Mouse (Mus musculus): Measurements from ENCODE around the gene Alox15. TPM values are rescaled to one million over a fixed set of nuclear protein-coding genes. Genes with fewer than 3 reads are reported as not detected.
"Not testable (repeated sequence)": the region's sequence is repeated elsewhere in the genome, so short reads cannot be mapped to it uniquely, and the experiment has no call there.

Gene Alox15
- polyA plus RNA-seq, 2 experiments: 0.66 to 1.3 TPM

DNA sequence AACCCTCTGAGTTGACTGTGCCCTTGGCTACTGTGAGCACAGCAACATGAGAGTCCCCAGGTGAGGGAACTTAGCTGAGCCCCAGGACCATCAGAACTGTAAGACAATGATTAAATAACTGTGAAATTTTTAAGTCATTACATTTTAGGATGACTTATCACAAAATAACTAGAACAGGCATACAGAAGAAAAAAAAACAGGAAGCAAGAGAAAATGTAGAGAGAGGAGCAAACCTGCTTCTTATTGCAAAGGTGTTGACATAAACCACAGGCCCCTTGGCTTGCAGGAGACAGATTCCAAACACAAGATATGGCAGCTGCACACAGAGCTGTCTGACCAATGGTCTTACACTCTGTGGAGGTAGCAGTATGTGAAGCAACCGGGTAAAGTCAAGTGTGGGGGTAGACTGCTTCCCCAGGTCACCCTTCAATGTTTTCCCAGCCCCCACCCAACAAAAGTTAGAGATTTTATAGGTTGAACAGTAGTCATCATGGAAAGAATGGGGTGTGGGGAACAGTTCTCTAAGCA is 28.7 kb upstream of the Alox15 start:
- no peak overlapping the region for H3K4me3 ChIP-seq (ENCODE audit: insufficient read depth in 1 of 2, low read depth in 2 of 2, low read length in 2 of 2)
- no peaks in the 10 kb centered on the region; a peak in 1 of 4 replicates for H3K4me1 ChIP-seq (replicated peaks; ENCODE audit: control insufficient read depth in 2 of 2, insufficient read depth in 2 of 2, low read length in 1 of 2)
- no peak for DNase-seq (ENCODE audit: low read depth in 3 of 3, low spot score in 3 of 3)
- H3K9me3 ChIP-seq (ENCODE audit: control insufficient read depth, low read length): no peaks in the 10 kb centered on the region
- no peak overlapping the region for H3K9ac ChIP-seq (replicated peaks)
- no peaks in the 10 kb centered on the region; the same call in 1 of the 2 replicates for H3K27me3 ChIP-seq (ENCODE audit: control insufficient read depth, insufficient read depth, low read length)
- TF ChIP-seq CTCF (IDR thresholded peaks at IDR 0.05; ENCODE audit: low read depth) (no peak), EP300 (IDR thresholded peaks at IDR 0.05; ENCODE audit: low read depth) (no peak)
- ATAC-seq (ENCODE audit: insufficient read depth): no peak
- WGBS (ENCODE audit: insufficient replicate concordance): 55% methylated on average over 1 of the region's 1 CpGs
- H3K36me3 ChIP-seq (replicated peaks; ENCODE audit: control insufficient read depth, insufficient read depth, low read depth): no peaks in the 10 kb centered on the region
- no peak overlapping the region for H3K4me2 ChIP-seq (ENCODE audit: low read depth)
- H3K27ac ChIP-seq: no peak overlapping the region

DNA sequence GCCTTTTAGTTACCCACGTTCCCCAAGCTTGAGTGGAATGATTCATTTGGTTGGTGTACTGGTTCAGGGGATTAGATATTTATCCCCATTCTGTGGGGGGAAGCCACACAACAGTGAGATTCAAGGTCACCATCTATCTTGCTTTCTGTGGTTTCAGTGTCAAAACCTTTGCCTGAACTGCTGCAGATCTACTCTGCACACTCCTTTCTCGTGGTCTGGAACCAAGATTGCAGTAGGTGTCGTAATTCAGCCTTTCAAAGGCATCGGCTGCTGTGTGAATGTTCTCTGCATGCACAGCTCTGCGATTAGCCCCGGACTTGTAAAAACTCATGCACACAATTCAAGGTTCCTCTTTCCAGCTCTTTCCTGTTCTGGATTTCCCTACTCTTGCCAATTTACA is 24.2 kb upstream of the Alox15 start:
- Histone ChIP-seq H3K27ac (no peak overlapping the region), H3K9me3 (ENCODE audit: control insufficient read depth, low read length) (no peaks in the 10 kb centered on the region), H3K4me2 (ENCODE audit: low read depth) (no peak overlapping the region), H3K4me3 (ENCODE audit: insufficient read depth in 1 of 2, low read depth in 2 of 2, low read length in 2 of 2) (no peak overlapping the region), H3K27me3 (ENCODE audit: control insufficient read depth, insufficient read depth, low read length) (no peaks in the 10 kb centered on the region; the same call in 1 of the 2 replicates), H3K36me3 (replicated peaks; ENCODE audit: control insufficient read depth, insufficient read depth, low read depth) (no peaks in the 10 kb centered on the region), H3K9ac (replicated peaks) (no peak overlapping the region), H3K4me1 (replicated peaks; ENCODE audit: control insufficient read depth in 2 of 2, insufficient read depth in 2 of 2, low read length in 1 of 2) (no peaks in the 10 kb centered on the region)
- DNase-seq (ENCODE audit: low read depth in 3 of 3, low spot score in 3 of 3) (no peak), ATAC-seq (ENCODE audit: insufficient read depth) (no peak)
- WGBS (ENCODE audit: insufficient replicate concordance): 13% methylated on average over 6 of the region's 6 CpGs
- TF ChIP-seq EP300 (IDR thresholded peaks at IDR 0.05; ENCODE audit: low read depth) (no peak), CTCF (IDR thresholded peaks at IDR 0.05; ENCODE audit: low read depth) (no peak)

DNA sequence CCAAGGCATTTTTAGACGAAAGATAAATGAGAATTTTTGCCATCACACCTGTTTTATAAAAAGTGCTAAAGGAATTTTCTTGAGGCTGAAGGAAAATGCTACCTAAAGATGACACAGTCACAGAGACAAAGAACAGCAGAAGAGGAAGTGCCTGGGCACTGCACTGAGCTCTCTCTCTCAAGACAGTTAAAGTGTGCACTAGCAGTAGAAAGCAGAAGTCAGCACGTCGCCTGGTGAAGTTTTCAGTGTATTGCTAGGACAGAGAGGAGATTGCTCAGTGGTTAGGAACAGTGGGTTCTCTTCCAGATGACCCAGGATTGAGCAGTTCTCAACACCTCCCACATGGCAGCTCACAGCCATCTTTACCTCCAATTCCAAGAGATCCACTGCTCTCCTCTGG is 22.5 kb upstream of the Alox15 start:
- Histone ChIP-seq H3K9me3 (ENCODE audit: control insufficient read depth, low read length) (no peaks in the 10 kb centered on the region), H3K36me3 (replicated peaks; ENCODE audit: control insufficient read depth, insufficient read depth, low read depth) (no peaks in the 10 kb centered on the region), H3K9ac (replicated peaks) (no peak overlapping the region), H3K4me3 (ENCODE audit: insufficient read depth in 1 of 2, low read depth in 2 of 2, low read length in 2 of 2) (no peak overlapping the region), H3K27me3 (ENCODE audit: control insufficient read depth, insufficient read depth, low read length) (no peaks in the 10 kb centered on the region; the same call in 1 of the 2 replicates), H3K4me2 (ENCODE audit: low read depth) (no peak overlapping the region), H3K27ac (no peak overlapping the region), H3K4me1 (replicated peaks; ENCODE audit: control insufficient read depth in 2 of 2, insufficient read depth in 2 of 2, low read length in 1 of 2) (no peaks in the 10 kb centered on the region)
- no peak for TF ChIP-seq EP300 (IDR thresholded peaks at IDR 0.05; ENCODE audit: low read depth)
- TF ChIP-seq CTCF (IDR thresholded peaks at IDR 0.05; ENCODE audit: low read depth): no peak
- WGBS (ENCODE audit: insufficient replicate concordance): 16% methylated on average over 3 of the region's 3 CpGs
- DNase-seq (ENCODE audit: low read depth in 3 of 3, low spot score in 3 of 3): no peak
- no peak for ATAC-seq (ENCODE audit: insufficient read depth)

DNA sequence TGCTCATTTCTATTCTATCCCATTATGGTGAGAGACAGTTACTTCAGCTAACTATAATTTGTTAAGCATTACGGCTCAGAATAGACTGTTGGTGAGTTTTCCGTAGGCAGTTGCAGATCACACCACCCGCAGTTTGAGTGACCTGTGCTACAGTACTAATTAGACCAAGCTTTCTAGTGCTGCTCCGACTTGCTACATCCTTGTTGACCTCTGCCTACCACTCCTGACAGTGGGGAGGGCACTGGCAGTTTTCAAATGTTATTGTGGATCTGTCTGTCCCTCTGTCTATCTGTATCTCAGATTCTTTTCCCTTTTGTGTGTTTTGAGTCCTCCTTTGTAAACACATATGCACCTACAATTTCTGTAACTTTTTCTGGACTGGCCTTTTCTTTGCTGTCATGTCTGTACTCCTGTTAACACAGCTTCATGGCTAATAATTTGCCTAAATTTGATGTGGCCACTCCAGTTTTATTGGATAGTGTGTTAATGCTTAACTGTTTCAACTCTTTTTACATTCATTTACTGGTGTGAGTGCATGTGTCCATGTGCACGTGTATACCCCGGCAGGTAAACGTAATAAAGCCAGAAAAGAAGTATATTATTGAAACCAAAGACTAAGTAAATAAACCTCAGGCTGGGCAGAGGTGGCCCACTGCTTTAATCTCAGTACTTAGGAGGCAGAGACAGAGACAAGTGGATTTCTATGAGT is 21.2 kb upstream of the Alox15 start:
- no peak for DNase-seq (ENCODE audit: low read depth in 3 of 3, low spot score in 3 of 3)
- no peak for TF ChIP-seq CTCF (IDR thresholded peaks at IDR 0.05; ENCODE audit: low read depth)
- no peak for TF ChIP-seq EP300 (IDR thresholded peaks at IDR 0.05; ENCODE audit: low read depth)
- no peaks in the 10 kb centered on the region for H3K9me3 ChIP-seq (ENCODE audit: control insufficient read depth, low read length)
- H3K9ac ChIP-seq (replicated peaks): no peak overlapping the region
- 51% methylated on average over 7 of the region's 7 CpGs for WGBS (ENCODE audit: insufficient replicate concordance)
- H3K4me1 ChIP-seq (replicated peaks; ENCODE audit: control insufficient read depth in 2 of 2, insufficient read depth in 2 of 2, low read length in 1 of 2): no peaks in the 10 kb centered on the region
- no peaks in the 10 kb centered on the region for H3K36me3 ChIP-seq (replicated peaks; ENCODE audit: control insufficient read depth, insufficient read depth, low read depth)
- ATAC-seq (ENCODE audit: insufficient read depth): no peak
- H3K27ac ChIP-seq: no peak overlapping the region
- no peaks in the 10 kb centered on the region; the same call in 1 of the 2 replicates for H3K27me3 ChIP-seq (ENCODE audit: control insufficient read depth, insufficient read depth, low read length)
- H3K4me2 ChIP-seq (ENCODE audit: low read depth): no peak overlapping the region
- no peak overlapping the region for H3K4me3 ChIP-seq (ENCODE audit: insufficient read depth in 1 of 2, low read depth in 2 of 2, low read length in 2 of 2)

DNA sequence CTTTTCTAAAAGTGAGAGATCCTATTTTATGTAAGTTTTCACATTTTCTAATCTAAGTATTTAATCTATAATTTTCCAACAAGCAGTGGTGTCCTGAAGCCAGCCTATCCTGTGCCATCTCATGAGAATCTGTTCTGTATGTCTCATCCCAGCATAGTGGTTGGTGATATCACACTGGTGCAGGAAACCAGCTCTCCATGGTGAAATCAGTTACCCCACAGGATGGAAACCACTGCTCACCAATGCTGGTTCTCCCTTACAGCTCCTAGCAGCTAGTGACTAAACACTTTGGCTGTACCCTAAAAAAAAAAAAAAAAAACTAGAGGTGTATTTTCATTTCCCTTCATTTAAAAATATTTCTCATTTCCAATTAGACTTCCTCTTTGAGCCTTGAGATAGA is 20.6 kb upstream of the Alox15 start:
- Histone ChIP-seq H3K9me3 (ENCODE audit: control insufficient read depth, low read length) (no peaks in the 10 kb centered on the region), H3K4me1 (replicated peaks; ENCODE audit: control insufficient read depth in 2 of 2, insufficient read depth in 2 of 2, low read length in 1 of 2) (no peaks in the 10 kb centered on the region), H3K27ac (no peak overlapping the region), H3K36me3 (replicated peaks; ENCODE audit: control insufficient read depth, insufficient read depth, low read depth) (no peaks in the 10 kb centered on the region), H3K4me2 (ENCODE audit: low read depth) (no peak overlapping the region), H3K4me3 (ENCODE audit: insufficient read depth in 1 of 2, low read depth in 2 of 2, low read length in 2 of 2) (no peak overlapping the region), H3K9ac (replicated peaks) (no peak overlapping the region), H3K27me3 (ENCODE audit: control insufficient read depth, insufficient read depth, low read length) (no peaks in the 10 kb centered on the region; the same call in 1 of the 2 replicates)
- ATAC-seq (ENCODE audit: insufficient read depth) (no peak), DNase-seq (ENCODE audit: low read depth in 3 of 3, low spot score in 3 of 3) (no peak)
- no peak for TF ChIP-seq CTCF (IDR thresholded peaks at IDR 0.05; ENCODE audit: low read depth)
- TF ChIP-seq EP300 (IDR thresholded peaks at IDR 0.05; ENCODE audit: low read depth): no peak

DNA sequence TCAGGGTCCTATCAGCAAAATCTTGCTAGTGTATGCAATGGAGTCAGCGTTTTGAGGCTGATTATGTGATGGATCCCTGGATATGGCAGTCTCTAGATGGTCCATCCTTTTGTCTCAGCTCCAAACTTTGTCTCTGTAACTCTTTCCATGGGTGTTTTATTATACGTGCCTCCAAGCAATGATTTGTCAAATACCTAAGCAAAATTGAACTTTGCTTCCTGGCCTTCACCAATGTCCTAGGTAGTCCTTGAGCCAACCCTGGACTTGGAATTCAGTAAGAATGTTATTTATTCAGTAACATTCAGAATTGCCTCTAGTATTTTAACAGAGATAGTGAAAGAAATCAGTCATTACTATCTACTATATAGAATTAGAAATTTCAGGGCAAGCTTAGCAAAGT is 16.8 kb upstream of the Alox15 start:
- not testable (repeated sequence) for H3K4me1 ChIP-seq (replicated peaks; ENCODE audit: control insufficient read depth in 2 of 2, insufficient read depth in 2 of 2, low read length in 1 of 2); H3K27me3 ChIP-seq (ENCODE audit: control insufficient read depth, insufficient read depth, low read length); ATAC-seq (ENCODE audit: insufficient read depth); H3K4me3 ChIP-seq (ENCODE audit: insufficient read depth in 1 of 2, low read depth in 2 of 2, low read length in 2 of 2); H3K9ac ChIP-seq (replicated peaks); H3K4me2 ChIP-seq (ENCODE audit: low read depth); H3K27ac ChIP-seq; H3K36me3 ChIP-seq (replicated peaks; ENCODE audit: control insufficient read depth, insufficient read depth, low read depth); DNase-seq (ENCODE audit: low read depth in 3 of 3, low spot score in 3 of 3); H3K9me3 ChIP-seq (ENCODE audit: control insufficient read depth, low read length)
- 53% methylated on average over 2 of the region's 2 CpGs for WGBS (ENCODE audit: insufficient replicate concordance)

DNA sequence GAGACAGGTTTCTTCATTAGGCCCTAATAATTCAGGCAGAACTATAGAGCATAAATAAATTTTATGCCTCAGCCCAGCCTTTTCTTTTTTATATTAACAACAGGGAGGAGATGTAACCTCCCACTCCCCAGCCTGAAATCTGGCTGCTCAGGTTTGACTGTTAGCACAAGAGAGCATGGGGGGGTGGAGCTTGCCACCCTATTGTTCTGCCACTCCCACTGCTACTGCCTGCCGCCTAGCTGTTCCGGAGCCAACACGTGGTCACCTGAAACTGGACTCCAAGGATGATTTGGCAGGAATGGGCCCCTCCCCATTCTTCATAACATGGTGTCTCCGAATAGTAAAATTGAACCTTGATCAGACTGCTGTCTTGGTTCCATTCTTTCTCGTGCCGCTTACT is 15.9 kb upstream of the Alox15 start:
- H3K9ac ChIP-seq (replicated peaks): not testable (repeated sequence)

More for the DNA sequence above, 15.9 kb upstream of the Alox15 start:
- 73% methylated on average over 6 of the region's 6 CpGs for WGBS (ENCODE audit: insufficient replicate concordance)
- H3K27ac ChIP-seq; ATAC-seq (ENCODE audit: insufficient read depth); DNase-seq (ENCODE audit: low read depth in 3 of 3, low spot score in 3 of 3); H3K4me2 ChIP-seq (ENCODE audit: low read depth); H3K36me3 ChIP-seq (replicated peaks; ENCODE audit: control insufficient read depth, insufficient read depth, low read depth); H3K4me1 ChIP-seq (replicated peaks; ENCODE audit: control insufficient read depth in 2 of 2, insufficient read depth in 2 of 2, low read length in 1 of 2); H3K27me3 ChIP-seq (ENCODE audit: control insufficient read depth, insufficient read depth, low read length); H3K4me3 ChIP-seq (ENCODE audit: insufficient read depth in 1 of 2, low read depth in 2 of 2, low read length in 2 of 2); H3K9me3 ChIP-seq (ENCODE audit: control insufficient read depth, low read length): not testable (repeated sequence)

All from liver, embryonic 14.5 days (tissue).